Mouse (Mus musculus) adrenal gland, postnatal 25 days (tissue): Measurements from ENCODE around the gene Gm21954. TPM values are rescaled to one million over a fixed set of nuclear protein-coding genes. Genes with fewer than 3 reads are reported as not detected.

Experiments used
- DNase-seq: peaks from one replicate; pipeline ENCODE4 v3.0.0; 2021; ENCODE audit warnings: mixed read lengths
- long read RNA-seq: library from polyadenylated mRNA; stranded (forward); transcript quantifications from one replicate; pipeline ENCODE4 v2.0.0, GENCODE M21; 2021
- total RNA-seq: library from RNA; stranded (reverse); gene quantifications from 2 replicates; pipeline ENCODE4 v1.2.3, GENCODE M21; 2021

The Gm21954 gene
- not detected in 2 replicates for total RNA-seq
- long read RNA-seq = 0 reads

GRCm38 (mm10) chr3:55472110-55472509, at the start of gene Gm21954:
Gm21954 (minus strand) TSS chr3:55472210.
- no peak for DNase-seq

- DNase-seq = no peak
Measured at GRCm38 (mm10) chr3:55521776-55522175, 49.8 kb upstream of the Gm21954 start.

GRCm38 (mm10) chr3:55520240-55521180, 48.5 kb upstream of the Gm21954 start:
- DNase-seq = peak; percentile 65

- no peak for DNase-seq
Measured at GRCm38 (mm10) chr3:55517454-55518014, 45.5 kb upstream of the Gm21954 start.

GRCm38 (mm10) chr3:55515966-55516365, 44.0 kb upstream of the Gm21954 start:
- no peak for DNase-seq

DNA sequence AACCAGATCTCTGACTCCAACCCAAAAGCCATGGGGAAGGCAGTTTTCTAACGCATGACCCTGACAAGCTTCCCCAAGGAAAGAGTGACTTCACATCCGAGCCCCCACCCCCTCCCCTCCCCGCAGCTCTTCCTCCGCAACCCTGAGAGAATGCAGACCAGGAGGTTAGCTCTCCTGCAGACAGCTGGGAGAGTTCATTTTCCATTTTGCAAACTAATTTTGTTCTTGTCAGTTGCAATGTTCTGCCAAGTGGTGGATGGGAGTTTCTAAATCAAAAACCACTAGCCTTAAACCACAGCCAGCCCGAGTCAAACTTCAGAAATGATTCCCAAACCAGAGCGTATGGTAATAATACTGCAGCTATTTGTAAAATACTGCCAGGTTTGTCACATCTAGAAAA, 39.6 kb upstream of the Gm21954 start:
- DNase-seq = no peak

DNA sequence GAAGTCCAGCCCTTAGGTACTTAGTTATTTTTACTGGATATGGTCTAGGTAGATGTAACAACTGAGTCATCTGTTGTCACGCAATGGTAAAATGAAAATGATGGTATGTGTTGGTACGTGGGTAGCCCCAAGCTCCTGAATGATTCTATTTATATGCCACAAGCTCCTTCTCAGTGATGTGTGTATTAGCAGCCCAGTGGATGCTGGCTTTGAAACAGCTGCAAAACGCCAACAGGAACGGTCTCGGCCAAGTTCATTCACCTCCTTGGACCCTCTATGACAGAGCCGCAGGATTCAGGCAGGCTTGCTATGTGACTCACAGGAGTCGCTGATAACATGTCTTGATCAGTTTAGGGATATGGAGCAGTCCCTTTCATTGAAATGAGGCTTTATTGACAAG, 38.2 kb upstream of the Gm21954 start:
- DNase-seq = no peak

- no peak for DNase-seq
Measured at GRCm38 (mm10) chr3:55499298-55499697, 27.3 kb upstream of the Gm21954 start.

GRCm38 (mm10) chr3:55496462-55496941, 24.5 kb upstream of the Gm21954 start:
- DNase-seq = no peak

- no peak for DNase-seq
Measured at GRCm38 (mm10) chr3:55495866-55496265, 23.9 kb upstream of the Gm21954 start.

DNA sequence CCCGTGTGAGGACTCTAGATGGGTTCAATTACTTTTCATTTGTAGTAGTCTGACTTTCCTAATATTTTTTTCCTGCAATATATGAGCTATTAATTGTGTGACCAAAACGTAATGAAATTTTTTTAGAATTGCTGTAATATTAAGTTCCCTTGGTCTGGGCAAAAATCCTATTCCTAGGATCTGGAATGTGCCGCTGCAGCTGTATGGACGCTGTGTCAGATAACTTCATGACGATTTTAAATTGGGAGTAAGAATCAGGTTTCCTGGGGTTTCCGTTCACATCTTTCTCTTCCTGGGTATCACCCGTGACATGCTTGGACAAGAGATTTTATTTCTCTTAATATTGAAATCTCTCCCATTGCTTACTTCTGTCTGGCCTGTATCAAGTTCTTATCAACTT, 23.2 kb upstream of the Gm21954 start:
- DNase-seq = no peak

- DNase-seq = no peak
Measured at GRCm38 (mm10) chr3:55494348-55494747, 22.3 kb upstream of the Gm21954 start.

- DNase-seq = no peak
Measured at GRCm38 (mm10) chr3:55492021-55492420, 20.0 kb upstream of the Gm21954 start.

GRCm38 (mm10) chr3:55489231-55489990, 17.4 kb upstream of the Gm21954 start:
- DNase-seq = no peak

GRCm38 (mm10) chr3:55483328-55483727, 11.3 kb upstream of the Gm21954 start:
- DNase-seq = no peak

DNA sequence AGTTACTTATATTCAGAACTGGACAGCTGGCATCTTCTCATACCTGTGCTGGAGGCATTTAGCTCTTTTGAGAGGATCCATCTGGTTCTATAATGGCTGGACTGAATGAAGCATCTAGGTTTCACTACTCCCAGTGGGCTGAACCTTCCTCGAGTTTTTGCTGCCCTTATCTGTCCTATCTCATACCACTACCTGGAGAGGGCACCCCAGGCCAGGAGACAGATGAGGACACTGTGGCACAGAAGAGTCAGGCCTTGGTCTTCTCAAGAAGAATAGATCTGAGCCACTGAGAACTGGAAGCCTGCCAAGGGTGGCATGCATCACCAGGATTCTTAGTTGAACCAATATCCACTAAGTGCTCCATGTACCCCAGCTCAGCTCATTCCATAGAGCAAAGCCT, 9.1 kb upstream of the Gm21954 start:
- no peak for DNase-seq

DNA sequence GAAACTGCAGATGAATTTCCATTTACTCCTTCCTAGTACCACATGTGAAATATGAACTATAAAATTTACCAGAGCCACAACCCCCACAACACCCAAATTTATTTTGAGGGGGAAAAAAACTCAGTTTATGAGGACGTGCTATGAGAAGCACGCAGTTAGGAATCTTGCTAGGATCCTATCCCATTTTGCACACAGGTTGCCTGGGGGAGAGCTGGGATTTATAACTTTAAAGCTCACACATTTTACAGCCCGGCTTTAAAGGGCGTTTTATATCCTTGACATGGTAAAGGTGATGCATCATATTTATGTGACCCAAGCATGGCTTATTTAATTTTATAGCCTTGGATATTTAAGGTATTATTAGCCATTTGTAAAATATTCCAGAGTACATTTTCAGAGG, 7.3 kb upstream of the Gm21954 start:
- DNase-seq = no peak

DNA sequence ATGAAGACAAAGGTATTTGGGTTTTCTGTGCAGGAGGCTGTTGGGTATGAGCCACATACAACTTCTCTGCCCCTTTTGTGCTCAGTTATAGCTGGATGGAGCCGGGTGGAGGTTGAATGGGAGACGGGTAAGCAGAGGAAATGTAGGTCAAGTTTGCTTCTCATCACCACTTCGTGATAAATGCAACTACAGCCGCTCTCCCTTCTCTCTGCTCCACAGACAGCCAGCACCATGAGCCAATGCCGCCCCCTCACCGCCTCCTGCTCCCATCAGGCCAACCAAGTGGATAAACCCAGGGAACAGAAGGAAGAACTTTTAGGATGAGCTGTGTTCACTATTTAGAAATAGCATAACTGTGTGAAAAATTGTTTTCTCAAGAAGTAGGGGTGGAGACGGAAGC, 4.7 kb upstream of the Gm21954 start:
- DNase-seq = no peak

DNA sequence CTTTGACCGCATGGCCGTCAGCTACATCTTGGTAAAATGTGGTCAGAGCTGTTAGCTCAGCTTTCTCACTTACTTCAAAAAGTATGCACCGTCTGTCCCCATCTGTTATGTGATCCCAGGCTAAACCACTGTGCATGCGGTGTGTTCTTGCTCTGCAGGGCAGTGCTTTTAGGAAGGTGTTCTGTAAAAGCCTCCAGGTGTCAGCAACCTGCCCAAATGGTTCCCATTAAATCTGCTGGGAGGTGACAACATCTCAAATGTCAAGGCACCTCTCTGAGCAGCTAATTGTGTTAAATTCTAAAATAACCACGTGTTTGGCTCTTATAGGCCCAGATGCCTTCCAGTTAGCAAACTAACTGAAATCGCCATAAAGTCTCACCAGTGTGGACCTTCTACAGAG, 1.1 kb upstream of the Gm21954 start:
- DNase-seq = no peak

GRCm38 (mm10) chr3:55466348-55466747, 5.7 kb downstream of the Gm21954 start:
- DNase-seq = peak; percentile 7

DNA sequence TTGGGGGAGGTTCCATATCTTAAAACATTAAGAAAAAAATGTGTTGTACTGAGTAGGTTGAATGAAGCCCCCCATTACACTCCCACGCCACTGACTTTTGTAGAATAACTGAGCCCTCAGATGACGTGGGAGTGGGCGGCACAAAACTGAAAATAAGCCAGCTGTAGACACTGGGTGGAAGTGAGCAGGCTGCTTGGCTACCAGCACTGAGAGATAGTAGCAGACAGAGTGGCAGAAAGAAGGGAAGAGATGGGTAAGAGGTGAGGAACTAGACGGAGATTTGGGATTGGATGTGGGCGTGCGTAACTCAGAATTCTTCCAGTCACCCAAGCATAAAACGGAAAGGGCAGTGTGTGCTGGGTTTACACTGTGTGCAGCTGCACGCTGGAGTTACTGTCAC, 6.2 kb downstream of the Gm21954 start:
- DNase-seq = no peak

DNA sequence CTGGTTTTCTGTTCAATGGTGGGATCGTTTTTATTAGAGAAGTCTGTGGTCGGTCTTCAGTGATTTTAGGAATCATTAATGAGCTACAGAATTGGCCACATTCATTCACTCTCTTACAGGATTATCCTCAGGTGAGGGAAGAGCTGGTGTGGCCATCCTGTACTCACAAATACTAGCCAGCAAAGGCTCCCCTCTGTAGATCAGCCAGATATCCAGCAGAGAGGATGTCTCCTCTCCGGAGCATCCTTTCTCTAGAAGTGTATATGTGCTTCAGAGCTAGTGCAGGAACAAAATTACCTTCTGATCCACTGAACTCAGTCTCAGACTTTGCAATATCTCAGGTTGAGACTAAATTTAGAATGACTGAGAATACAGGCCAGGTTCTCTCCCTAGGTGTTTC, 7.8 kb downstream of the Gm21954 start:
- no peak for DNase-seq
